In the genomic region with DNA sequence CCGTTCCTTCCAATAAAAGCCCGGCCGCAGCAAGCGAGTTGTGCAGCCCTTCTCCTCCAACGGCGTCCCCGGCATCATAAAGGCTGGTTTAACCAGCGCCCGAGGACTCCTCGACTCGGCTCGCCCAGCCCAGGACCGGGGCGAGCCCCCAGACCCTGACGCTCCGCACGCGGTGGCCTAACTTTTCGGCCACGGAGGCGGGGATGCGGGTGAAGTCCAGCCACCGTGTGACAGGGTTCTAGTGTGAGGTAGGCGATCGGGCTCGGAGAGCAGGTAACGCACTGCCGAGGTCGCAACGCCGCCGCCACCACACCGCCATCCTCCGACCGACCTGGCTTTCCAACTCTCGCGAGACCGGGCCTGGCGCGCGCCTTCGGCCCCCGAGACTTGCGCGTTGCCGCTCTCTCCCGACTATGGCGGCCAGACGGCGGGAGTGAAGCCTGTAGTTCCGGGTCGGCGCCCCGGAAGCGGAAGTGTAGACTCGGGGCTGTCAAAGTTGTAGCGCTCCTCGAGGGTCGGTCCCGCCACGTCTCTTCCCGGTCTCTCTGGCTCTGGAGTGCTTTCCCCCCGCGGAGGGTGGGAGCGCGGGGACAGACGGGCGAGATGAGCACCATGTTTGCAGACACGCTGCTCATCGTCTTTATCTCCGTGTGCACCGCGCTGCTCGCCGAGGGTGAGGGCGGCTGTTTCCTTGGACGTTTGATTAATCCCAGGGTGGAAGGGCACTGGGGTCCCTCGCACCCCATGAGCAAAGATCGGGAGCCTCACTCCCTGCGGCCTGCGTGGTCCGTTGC, we compare ENCODE assay signal across 8 mouse cellular contexts. TPM values are rescaled to one million over a fixed set of nuclear protein-coding genes. Genes with fewer than 3 reads are reported as not detected.
DNase-seq lines count a peak whose midpoint lies in the region; ATAC-seq lines count a peak whose summit lies in the region.

A gene (plus strand): TSS at position 118 of the 794 bp plus-strand sequence.

- peak within 1 kb of the TSS; percentile 94 for H3K4me3 ChIP-seq in megakaryocyte, embryonic 14.5 days (replicated peaks)

- no peaks in the 10 kb centered on the region for H3K9me3 ChIP-seq in megakaryocyte, embryonic 14.5 days

- no peaks in the 10 kb centered on the region for H3K27me3 ChIP-seq in megakaryocyte, embryonic 14.5 days (replicated peaks)

- DNase-seq in ZHBTc4 (ENCODE audit: low read depth, low spot score), result peak; percentile 99
- DNase-seq in gastrocnemius, adult 8-10 months (ENCODE audit: low spot score in 2 of 2), result peak; percentile 95 to 97
- DNase-seq in hindlimb bud, embryonic 11.5 days (ENCODE audit: extremely low spot score, low read depth, low spot score), result peak; percentile 70
- DNase-seq in left cerebral cortex, adult 8-10 months (ENCODE audit: low spot score in 2 of 2), result peak; percentile 96
- peak; percentile 99 for DNase-seq in right cerebral cortex, postnatal 10 days (ENCODE audit: low spot score in 2 of 2)
- peak; percentile 98 for DNase-seq in urinary bladder, postnatal 25 days (ENCODE audit: low spot score)

- peaks cover 72% of the 10 kb centered on the region for H3K4me1 ChIP-seq in megakaryocyte, embryonic 14.5 days

- H3K36me3 ChIP-seq in megakaryocyte, embryonic 14.5 days (replicated peaks; ENCODE audit: low read length), result peaks cover 28% of the 10 kb centered on the region

- peak; percentile 90 for ATAC-seq in common myeloid progenitor, adult 5-6 weeks (replicated peaks; ENCODE audit: low read depth, poor library complexity, severe bottlenecking)

RNA-seq across cellular contexts. Expression of the gene that starts here (rescaled TPM):
- total RNA-seq in common myeloid progenitor, adult 5-6 weeks (2017), result 194 and 220 TPM in 2 replicates
- 10 to 100 TPM; 36.6 to 41.4 (median 38.9) TPM for total RNA-seq in gastrocnemius, adult 8-10 months (2022)
- total RNA-seq in left cerebral cortex, adult 8-10 months (2022), result 10 to 100 TPM; 50.9 to 56.1 (median 53.0) TPM
- polyA plus RNA-seq in megakaryocyte, embryonic 14.5 days (2012; ENCODE audit: insufficient read depth, low replicate concordance), result 15.5 and 56.2 TPM in 2 replicates

Comparison
In these comparisons a context has a peak if more than half of its experiments do, and no peak if none do; other contexts are left out.
1. Peak in every context shown above with its lines: DNase-seq, ATAC-seq and H3K4me3 ChIP-seq.